Mouse (Mus musculus) ES-CJ7 (cell line): ENCODE measurements around the gene Pik3cd.

ENCODE experiments used
- DNase-seq: peaks from one replicate; pipeline ENCODE4 v3.0.0; 2011; ENCODE audit warnings: low read depth, low spot score

Pik3cd gene

GRCm38 (mm10) chr4:149689822-149690700 is 12.3 kb downstream of the Pik3cd start:
- no peak for DNase-seq

GRCm38 (mm10) chr4:149688861-149689260 is 13.5 kb downstream of the Pik3cd start:
- DNase-seq: no peak

GRCm38 (mm10) chr4:149684841-149685623 is 17.3 kb downstream of the Pik3cd start:
- DNase-seq: peak; percentile 45

GRCm38 (mm10) chr4:149683875-149684274 is 18.5 kb downstream of the Pik3cd start:
- DNase-seq: peak; percentile 76

- DNase-seq: no peak
These were observed 23.2 kb downstream of the Pik3cd start for GRCm38 (mm10) chr4:149679056-149679770.

GRCm38 (mm10) chr4:149678006-149678405 is 24.4 kb downstream of the Pik3cd start:
- no peak for DNase-seq

GRCm38 (mm10) chr4:149675378-149676261 is 26.8 kb downstream of the Pik3cd start:
- peak; percentile 59 for DNase-seq

- no peak for DNase-seq
These were observed 27.5 kb downstream of the Pik3cd start for GRCm38 (mm10) chr4:149674814-149675377.

GRCm38 (mm10) chr4:149672747-149673146 is 29.6 kb downstream of the Pik3cd start:
- no peak for DNase-seq

GRCm38 (mm10) chr4:149671175-149671574 is 31.2 kb downstream of the Pik3cd start:
- DNase-seq: no peak

GRCm38 (mm10) chr4:149665692-149666090 is 36.7 kb downstream of the Pik3cd start:
- no peak for DNase-seq

GRCm38 (mm10) chr4:149665016-149665691 is 37.2 kb downstream of the Pik3cd start:
- no peak for DNase-seq

GRCm38 (mm10) chr4:149663849-149664503 is 38.4 kb downstream of the Pik3cd start:
- DNase-seq: no peak

- DNase-seq: no peak
These were observed 40.3 kb downstream of the Pik3cd start for GRCm38 (mm10) chr4:149661967-149662589.

GRCm38 (mm10) chr4:149660598-149660997 is 41.8 kb downstream of the Pik3cd start:
- DNase-seq: no peak

GRCm38 (mm10) chr4:149659495-149660116 is 42.8 kb downstream of the Pik3cd start:
- DNase-seq: peak; percentile 41

- DNase-seq: no peak
These were observed 44.4 kb downstream of the Pik3cd start for GRCm38 (mm10) chr4:149657858-149658416.

GRCm38 (mm10) chr4:149654232-149654631 is 48.1 kb downstream of the Pik3cd start:
- DNase-seq: peak; percentile 58
